Mouse (Mus musculus): ENCODE results near the gene Tor1a.

DNA sequence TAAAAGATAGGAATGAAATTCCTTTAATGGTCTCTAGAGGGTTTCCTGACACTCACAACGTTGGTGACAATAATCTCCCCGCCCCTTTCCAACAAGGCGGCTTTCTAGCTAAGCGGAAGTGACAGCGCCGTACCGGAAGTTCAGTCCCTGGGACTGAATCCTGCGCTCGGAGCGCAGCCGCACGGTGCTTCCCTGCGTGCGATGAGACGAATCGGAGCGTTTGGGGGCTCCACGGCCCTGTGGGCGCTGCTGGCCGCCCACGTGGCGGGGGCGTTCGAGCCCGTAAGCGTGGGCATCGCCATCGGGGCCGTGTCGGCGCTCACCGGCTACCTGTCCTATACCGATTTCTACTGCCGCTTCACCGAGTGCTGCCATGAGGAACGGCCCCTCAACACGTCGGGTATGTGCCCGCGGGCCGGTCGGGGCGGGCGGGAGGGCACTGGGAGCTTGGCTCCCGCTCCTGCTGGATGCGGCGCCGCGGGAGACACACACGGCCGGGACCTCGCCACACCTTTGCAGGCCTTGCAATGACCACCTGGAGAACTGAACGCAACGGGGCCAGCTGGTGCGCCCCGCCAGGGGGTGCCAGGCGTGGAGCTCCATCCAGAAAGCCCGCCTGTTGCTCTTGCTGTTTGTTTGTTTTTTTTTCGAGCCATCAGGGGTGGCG is 14.8 kb downstream of the Tor1a start, which contains the start of gene Tor1b:
- TF ChIP-seq CTCF (conservative IDR thresholded peaks at IDR 0.05; ENCODE audit: low read length) = no peak
- no peak for TF ChIP-seq NANOG (IDR thresholded peaks at IDR 0.05; ENCODE audit: borderline replicate concordance, low read length)
